Mouse (Mus musculus): ENCODE results near the gene Zfp319. TPM values are rescaled to one million over a fixed set of nuclear protein-coding genes. Genes with fewer than 3 reads are reported as not detected.
"Not testable (repeated sequence)": the region's sequence is repeated elsewhere in the genome, so short reads cannot be mapped to it uniquely, and the experiment has no call there.

Gene Zfp319
- 0.94 and 0.97 TPM in 2 replicates for polyA plus RNA-seq (2015; fragmentation: Nextera tagmentation; extraction: Ambion mirVana)

DNA sequence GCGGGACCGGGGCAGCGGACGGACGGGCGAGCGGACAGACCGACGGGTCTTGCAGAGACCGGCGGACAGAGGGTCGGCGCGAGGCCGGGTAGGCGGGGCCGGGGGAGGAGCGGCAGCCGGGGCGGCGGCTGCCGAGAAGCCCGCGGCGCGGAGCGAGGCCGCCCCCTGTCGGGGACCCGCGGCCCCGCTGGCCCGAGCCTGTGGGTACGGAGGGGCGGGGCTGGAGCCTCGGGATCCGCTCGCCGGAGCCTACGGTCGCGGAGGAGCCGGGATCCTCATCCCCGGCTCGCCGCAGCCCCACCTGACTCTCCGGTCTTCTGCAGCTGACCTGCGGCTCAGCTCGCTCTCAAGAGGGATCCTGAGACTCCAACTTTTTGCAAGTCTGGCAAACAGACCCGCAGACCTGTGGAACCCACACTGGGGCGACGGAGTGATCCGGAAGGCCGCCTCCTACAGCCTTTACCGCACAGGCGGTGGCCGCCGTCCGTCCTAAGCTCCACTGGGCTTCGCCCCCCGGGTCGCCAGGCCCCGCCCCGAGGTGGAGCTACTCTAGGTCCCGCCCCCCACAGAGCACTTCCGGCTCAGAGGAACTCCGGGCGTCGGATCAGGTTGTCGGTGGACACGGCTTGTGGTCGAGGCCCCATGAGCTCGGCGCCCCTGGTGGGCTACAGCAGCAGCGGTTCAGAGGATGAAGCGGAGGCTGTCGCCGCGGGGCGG is at the start of gene Zfp319, which contains the start of gene Usb1:
TSS of gene Zfp319 (minus strand) at position 231 of the 717 bp plus-strand sequence.
TSS of gene Usb1 (plus strand) at position 565 of the 717 bp plus-strand sequence.
- H3K9me3 ChIP-seq (ENCODE audit: low read length): no peaks in the 10 kb centered on the region
- peak within 1 kb of the TSS; percentile 85 for H3K4me2 ChIP-seq (ENCODE audit: low read depth, low read length)
- peak within 1 kb of the TSS; percentile 89 for H3K9ac ChIP-seq (replicated peaks)
- no peaks in the 10 kb centered on the region for H3K27me3 ChIP-seq (ENCODE audit: insufficient read depth, low read length)
- DNase-seq (peak; percentile 95), ATAC-seq (peak; percentile 91)
- H3K4me3 ChIP-seq (ENCODE audit: low read depth, low read length): peak within 1 kb of the TSS; percentile 70
- H3K27ac ChIP-seq (ENCODE audit: low read depth): peak within 1 kb of the TSS; percentile 98
- peaks cover 23% of the 10 kb centered on the region for H3K4me1 ChIP-seq (ENCODE audit: insufficient read depth)
- WGBS (ENCODE audit: insufficient replicate concordance): 0% methylated on average over 52 of the region's 80 CpGs
- peaks cover 25% of the 10 kb centered on the region for H3K36me3 ChIP-seq (replicated peaks; ENCODE audit: insufficient read depth, low read length)
- TF ChIP-seq EP300 (IDR thresholded peaks at IDR 0.05; ENCODE audit: low read depth) (peak; percentile 5; the same call in 1 of the 2 replicates), CTCF (IDR thresholded peaks at IDR 0.05; ENCODE audit: low read depth) (peak; percentile 60)

GRCm38 (mm10) chr8:95380953-95381352 is 49.2 kb upstream of the Zfp319 start:
- Histone ChIP-seq H3K4me2 (ENCODE audit: low read depth, low read length) (no peak overlapping the region), H3K9me3 (ENCODE audit: low read length) (no peaks in the 10 kb centered on the region), H3K4me1 (ENCODE audit: insufficient read depth) (peaks cover 7% of the 10 kb centered on the region; the same call in 1 of the 2 replicates), H3K36me3 (replicated peaks; ENCODE audit: insufficient read depth, low read length) (no peaks in the 10 kb centered on the region), H3K27ac (ENCODE audit: low read depth) (no peak overlapping the region), H3K9ac (replicated peaks) (no peak overlapping the region), H3K4me3 (ENCODE audit: low read depth, low read length) (no peak overlapping the region), H3K27me3 (ENCODE audit: insufficient read depth, low read length) (no peaks in the 10 kb centered on the region)
- ATAC-seq (no peak), DNase-seq (no peak)
- TF ChIP-seq EP300 (IDR thresholded peaks at IDR 0.05; ENCODE audit: low read depth): no peak
- no peak for TF ChIP-seq CTCF (IDR thresholded peaks at IDR 0.05; ENCODE audit: low read depth)

GRCm38 (mm10) chr8:95378928-95379327 is 47.2 kb upstream of the Zfp319 start:
- not testable (repeated sequence) for H3K27ac ChIP-seq (ENCODE audit: low read depth); ATAC-seq; H3K9ac ChIP-seq (replicated peaks); H3K4me2 ChIP-seq (ENCODE audit: low read depth, low read length); DNase-seq; H3K9me3 ChIP-seq (ENCODE audit: low read length); H3K4me3 ChIP-seq (ENCODE audit: low read depth, low read length); H3K27me3 ChIP-seq (ENCODE audit: insufficient read depth, low read length); H3K36me3 ChIP-seq (replicated peaks; ENCODE audit: insufficient read depth, low read length); H3K4me1 ChIP-seq (ENCODE audit: insufficient read depth)
- 91% methylated on average over 11 of the region's 11 CpGs for WGBS (ENCODE audit: insufficient replicate concordance)

DNA sequence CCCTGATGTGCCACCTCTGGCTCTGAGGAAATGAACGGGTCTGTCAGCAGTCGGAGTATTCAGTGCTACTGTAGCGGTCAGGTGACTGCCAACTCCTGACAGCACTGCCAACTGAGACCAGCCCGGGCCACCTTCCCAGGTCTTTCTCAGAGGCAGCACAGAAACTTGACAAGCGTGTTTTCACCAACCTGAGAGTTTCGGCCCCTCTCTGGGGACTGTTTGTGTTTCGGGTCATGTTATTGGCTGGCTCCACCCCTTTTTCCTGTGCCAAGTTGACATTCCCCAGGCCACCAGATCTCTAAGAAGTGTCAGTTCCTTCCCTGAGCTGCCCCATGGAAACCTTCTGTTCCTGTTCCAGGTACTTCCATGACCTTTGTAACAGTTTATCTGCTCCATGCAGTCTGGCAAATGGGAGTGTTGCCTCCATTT is 46.1 kb upstream of the Zfp319 start:
- no peak overlapping the region for H3K27ac ChIP-seq (ENCODE audit: low read depth)
- DNase-seq (no peak), ATAC-seq (no peak)
- no peak for TF ChIP-seq CTCF (IDR thresholded peaks at IDR 0.05; ENCODE audit: low read depth)
- no peak for TF ChIP-seq EP300 (IDR thresholded peaks at IDR 0.05; ENCODE audit: low read depth)
- no peak overlapping the region for H3K4me2 ChIP-seq (ENCODE audit: low read depth, low read length)
- no peak overlapping the region for H3K9ac ChIP-seq (replicated peaks)
- no peaks in the 10 kb centered on the region for H3K27me3 ChIP-seq (ENCODE audit: insufficient read depth, low read length)
- H3K9me3 ChIP-seq (ENCODE audit: low read length): no peaks in the 10 kb centered on the region
- H3K36me3 ChIP-seq (replicated peaks; ENCODE audit: insufficient read depth, low read length): no peaks in the 10 kb centered on the region
- peaks cover 7% of the 10 kb centered on the region; the same call in 1 of the 2 replicates for H3K4me1 ChIP-seq (ENCODE audit: insufficient read depth)
- no peak overlapping the region for H3K4me3 ChIP-seq (ENCODE audit: low read depth, low read length)
- 39% methylated on average over 7 of the region's 7 CpGs for WGBS (ENCODE audit: insufficient replicate concordance)

GRCm38 (mm10) chr8:95377101-95377500 is 45.4 kb upstream of the Zfp319 start:
- no peak overlapping the region for H3K9ac ChIP-seq (replicated peaks)
- H3K4me3 ChIP-seq (ENCODE audit: low read depth, low read length): no peak overlapping the region
- no peaks in the 10 kb centered on the region for H3K36me3 ChIP-seq (replicated peaks; ENCODE audit: insufficient read depth, low read length)
- no peak for ATAC-seq
- no peaks in the 10 kb centered on the region for H3K9me3 ChIP-seq (ENCODE audit: low read length)
- TF ChIP-seq EP300 (IDR thresholded peaks at IDR 0.05; ENCODE audit: low read depth): no peak
- no peak for TF ChIP-seq CTCF (IDR thresholded peaks at IDR 0.05; ENCODE audit: low read depth)
- DNase-seq: no peak
- no peak overlapping the region for H3K27ac ChIP-seq (ENCODE audit: low read depth)
- H3K27me3 ChIP-seq (ENCODE audit: insufficient read depth, low read length): no peaks in the 10 kb centered on the region
- H3K4me2 ChIP-seq (ENCODE audit: low read depth, low read length): no peak overlapping the region
- 75% methylated on average over 4 of the region's 4 CpGs for WGBS (ENCODE audit: insufficient replicate concordance)
- peaks cover 7% of the 10 kb centered on the region; the same call in 1 of the 2 replicates for H3K4me1 ChIP-seq (ENCODE audit: insufficient read depth)

DNA sequence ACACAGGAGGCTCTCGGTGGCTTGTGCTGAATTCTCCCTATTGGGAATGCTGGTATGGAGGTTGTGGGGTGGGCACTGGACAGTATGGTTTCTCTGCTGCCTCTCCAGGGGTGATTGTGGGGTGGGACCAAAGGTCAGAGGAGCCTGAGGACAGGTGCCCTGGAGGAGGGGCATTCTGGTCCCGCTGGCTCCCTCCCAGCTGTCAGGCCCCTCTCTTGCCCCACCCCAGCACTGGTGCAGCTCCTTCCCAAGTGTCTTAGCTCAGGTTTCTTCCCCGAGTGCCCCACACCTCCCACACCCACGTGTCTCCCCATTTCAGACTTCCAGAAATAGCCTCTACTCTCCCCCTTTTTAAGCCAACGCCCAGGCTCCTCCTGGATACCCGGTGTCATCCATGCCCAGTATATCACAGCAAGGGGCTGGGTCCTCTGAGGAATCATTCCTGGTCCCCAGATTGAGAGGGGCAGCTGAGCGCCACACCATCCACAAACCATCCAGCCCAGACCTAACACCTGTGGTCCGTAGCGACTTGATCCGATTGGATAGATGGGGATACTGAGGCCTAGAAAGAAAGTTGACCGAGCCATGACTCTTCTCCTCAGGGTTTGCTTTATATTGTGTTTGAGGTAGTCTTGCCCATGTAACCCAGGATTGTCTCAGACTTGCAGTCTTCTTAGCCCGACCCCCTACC is 44.7 kb upstream of the Zfp319 start:
- no peak overlapping the region for H3K4me2 ChIP-seq (ENCODE audit: low read depth, low read length)
- no peaks in the 10 kb centered on the region for H3K9me3 ChIP-seq (ENCODE audit: low read length)
- DNase-seq: no peak
- H3K36me3 ChIP-seq (replicated peaks; ENCODE audit: insufficient read depth, low read length): no peaks in the 10 kb centered on the region
- peaks cover 7% of the 10 kb centered on the region; the same call in 1 of the 2 replicates for H3K4me1 ChIP-seq (ENCODE audit: insufficient read depth)
- no peak overlapping the region for H3K27ac ChIP-seq (ENCODE audit: low read depth)
- no peaks in the 10 kb centered on the region for H3K27me3 ChIP-seq (ENCODE audit: insufficient read depth, low read length)
- no peak overlapping the region for H3K4me3 ChIP-seq (ENCODE audit: low read depth, low read length)
- ATAC-seq: no peak
- H3K9ac ChIP-seq (replicated peaks): no peak overlapping the region
- TF ChIP-seq EP300 (IDR thresholded peaks at IDR 0.05; ENCODE audit: low read depth): no peak
- TF ChIP-seq CTCF (IDR thresholded peaks at IDR 0.05; ENCODE audit: low read depth): no peak
- 74% methylated on average over 12 of the region's 12 CpGs for WGBS (ENCODE audit: insufficient replicate concordance)
